Mouse (Mus musculus) limb, embryonic 14.5 days (tissue): ENCODE measurements around the gene Pla2g12b. TPM values are rescaled to one million over a fixed set of nuclear protein-coding genes. Genes with fewer than 3 reads are reported as not detected.
"Not testable (repeated sequence)": the region's sequence is repeated elsewhere in the genome, so short reads cannot be mapped to it uniquely, and the experiment has no call there.

Experiments
- ATAC-seq: fragments of 200-750 bp; cut with Nextera tagmentation; 2 replicates; pipeline ENCODE4 v1.8.0; 2017; ENCODE audit warnings: low read depth, moderate number of reproducible peaks, moderate TSS enrichment; ENCODE audit not compliant: low FRiP score
- DNase-seq: peaks from one replicate; pipeline ENCODE4 v3.0.0-alpha.2; 2015; ENCODE audit warnings: low spot score
- H3K27ac ChIP-seq: fragments of 300-500 bp; sonication (generic); replicated peaks from 2 replicates; pipeline ENCODE4 v1.5.1; 2014; ENCODE audit warnings: low read depth, mild to moderate bottlenecking, low read length, moderate library complexity, mixed read lengths
- H3K27me3 ChIP-seq: fragments of 300-500 bp; sonication (generic); 2 replicates; pipeline ENCODE4 v1.6.1; 2014; ENCODE audit warnings: low read length, mixed read lengths; ENCODE audit not compliant: control insufficient read depth, insufficient read depth
- H3K36me3 ChIP-seq: fragments of 300-500 bp; sonication (generic); 2 replicates; pipeline ENCODE4 v1.6.1; 2014; ENCODE audit warnings: mild to moderate bottlenecking, low read length, moderate library complexity, mixed read lengths; ENCODE audit not compliant: control insufficient read depth, insufficient read depth
- H3K4me1 ChIP-seq: fragments of 300-500 bp; sonication (generic); 2 replicates; pipeline ENCODE4 v1.6.1; 2014; ENCODE audit warnings: antibody characterized with exemption, low read length, mixed read lengths; ENCODE audit not compliant: control insufficient read depth, insufficient read depth
- H3K4me2 ChIP-seq: fragments of 300-500 bp; sonication (generic); replicated peaks from 2 replicates; pipeline ENCODE4 v1.6.1; 2014; ENCODE audit warnings: low read depth, mild to moderate bottlenecking, low read length, moderate library complexity; ENCODE audit not compliant: severe bottlenecking
- H3K4me3 ChIP-seq: fragments of 300-500 bp; sonication (generic); replicated peaks from 2 replicates; pipeline ENCODE4 v1.5.1; 2014; ENCODE audit warnings: low read length
- H3K9ac ChIP-seq: fragments of 300-500 bp; sonication (generic); 2 replicates; pipeline ENCODE4 v1.6.1; 2014; ENCODE audit warnings: mild to moderate bottlenecking, low read depth, low read length, moderate library complexity; ENCODE audit not compliant: severe bottlenecking
- H3K9me3 ChIP-seq: fragments of 300-500 bp; sonication (generic); 2 replicates; pipeline ENCODE4 v1.6.1; 2016; ENCODE audit warnings: low read length; ENCODE audit not compliant: control insufficient read depth
- POLR2A ChIP-seq: fragments of 200-500 bp; IDR thresholded peaks from 2 replicates; pipeline ENCODE4 v1.8.0; 2012; ENCODE audit warnings: inconsistent platforms, mild to moderate bottlenecking, moderate library complexity, borderline replicate concordance; ENCODE audit not compliant: insufficient read depth, insufficient read length; ENCODE audit errors: extremely low read depth
- WGBS: fragments of 180-500 bp; shearing (Covaris S2); extraction: QIAGEN DNeasy Blood & Tissue Kit; methylation state at CpG from one replicate; pipeline ENCODE4 v1.1.7; 2014; 5-methylcytosine and 5-hydroxymethylcytosine counted together
- polyA plus RNA-seq, 2 experiments: library from polyadenylated mRNA; depleted of rRNA in 1 of 2; stranded (reverse) in 1 of 2; unstranded in 1 of 2; fragments of >200 nt; fragmentation: Nextera tagmentation in 1 of 2; extraction: Ambion mirVana in 1 of 2; gene quantifications; 2 replicates each; pipeline versions ENCODE4 v1.2.1 to v1.2.3; 2012 to 2014

Pla2g12b gene
- polyA plus RNA-seq, 2 experiments = not detected

DNA sequence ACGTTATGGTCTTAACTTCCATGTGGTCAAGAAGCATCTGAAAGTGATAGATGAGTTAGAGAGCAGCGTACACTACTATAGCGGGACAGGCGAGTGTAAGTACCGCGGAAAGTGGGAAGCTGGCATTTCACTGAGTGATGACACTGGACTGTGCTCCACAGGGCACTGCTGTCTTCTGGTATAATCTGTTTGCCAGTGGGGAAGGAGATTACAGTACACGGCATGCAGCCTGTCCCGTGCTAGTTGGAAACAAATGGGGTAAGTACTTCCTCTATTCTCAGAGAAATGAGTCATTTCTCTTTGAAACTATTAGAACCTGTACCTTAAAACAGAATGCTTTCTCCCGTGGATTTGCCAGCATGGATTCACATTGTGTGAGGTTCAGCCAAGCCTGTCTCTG, 34.0 kb upstream of the Pla2g12b start:
- H3K27me3 ChIP-seq = no peaks in the 10 kb centered on the region
- H3K27ac ChIP-seq = no peak overlapping the region
- peaks cover 92% of the 10 kb centered on the region for H3K36me3 ChIP-seq
- no peaks in the 10 kb centered on the region for H3K9me3 ChIP-seq
- no peaks in the 10 kb centered on the region for H3K4me1 ChIP-seq
- DNase-seq (no peak), ATAC-seq (no peak)
- TF ChIP-seq POLR2A = no peak
- no peak overlapping the region for H3K4me2 ChIP-seq
- 91% methylated on average over 9 of the region's 9 CpGs for WGBS
- H3K4me3 ChIP-seq = no peak overlapping the region
- no peak overlapping the region for H3K9ac ChIP-seq

DNA sequence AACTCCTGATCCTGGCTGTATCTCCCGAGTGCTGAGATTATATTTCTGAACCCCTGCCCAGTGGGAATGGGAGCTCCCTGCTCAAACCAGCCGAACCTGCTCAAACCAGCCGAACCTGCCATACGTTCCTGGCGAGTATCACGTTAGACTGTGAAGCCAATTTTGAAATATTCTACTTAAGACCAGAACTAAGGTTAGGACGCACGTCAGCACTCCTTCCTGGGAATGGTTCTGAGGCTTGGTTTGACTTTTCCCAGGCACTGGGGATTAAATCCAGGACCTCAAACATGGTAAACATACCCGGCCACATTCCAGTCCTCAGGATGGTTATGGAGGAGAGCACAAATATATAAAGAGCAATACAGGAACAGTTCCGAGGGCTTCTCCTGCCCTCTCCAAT, 25.6 kb upstream of the Pla2g12b start:
- Histone ChIP-seq H3K4me3 (no peak overlapping the region), H3K27ac (no peak overlapping the region), H3K4me1 (no peaks in the 10 kb centered on the region), H3K36me3 (peaks cover 19% of the 10 kb centered on the region), H3K9me3 (no peaks in the 10 kb centered on the region), H3K4me2 (no peak overlapping the region), H3K27me3 (no peaks in the 10 kb centered on the region), H3K9ac (no peak overlapping the region)
- TF ChIP-seq POLR2A = no peak
- DNase-seq (no peak), ATAC-seq (no peak)
- WGBS = 78% methylated on average over 10 of the region's 10 CpGs

DNA sequence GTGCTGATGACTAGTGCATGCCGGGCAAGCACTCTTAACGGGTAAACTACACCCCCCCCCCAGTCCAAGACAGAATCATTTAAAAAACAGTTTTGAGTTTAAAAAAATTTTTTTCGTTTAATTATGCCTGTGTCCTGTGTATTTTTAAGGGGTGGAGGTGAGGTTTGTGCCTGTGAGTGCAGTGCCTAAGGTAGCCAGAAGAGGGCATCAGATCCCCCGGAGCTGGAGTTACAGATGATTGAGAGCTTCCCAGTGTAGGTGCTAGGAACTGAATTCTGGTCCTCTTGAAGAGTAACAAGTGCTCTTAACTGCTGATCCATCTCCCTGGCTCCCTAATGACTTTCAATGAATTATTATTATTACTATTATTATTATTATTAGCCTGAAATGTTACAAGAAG, 24.7 kb upstream of the Pla2g12b start:
- no peaks in the 10 kb centered on the region for H3K27me3 ChIP-seq
- peaks cover 11% of the 10 kb centered on the region; the same call in 1 of the 2 replicates for H3K36me3 ChIP-seq
- H3K9me3 ChIP-seq = no peaks in the 10 kb centered on the region
- H3K4me1 ChIP-seq = no peaks in the 10 kb centered on the region
- WGBS = 88% methylated on average over 4 of the region's 4 CpGs
- H3K4me2 ChIP-seq = no peak overlapping the region
- no peak for ATAC-seq
- DNase-seq = no peak
- no peak overlapping the region for H3K27ac ChIP-seq
- no peak for TF ChIP-seq POLR2A
- no peak overlapping the region for H3K4me3 ChIP-seq
- H3K9ac ChIP-seq = no peak overlapping the region

DNA sequence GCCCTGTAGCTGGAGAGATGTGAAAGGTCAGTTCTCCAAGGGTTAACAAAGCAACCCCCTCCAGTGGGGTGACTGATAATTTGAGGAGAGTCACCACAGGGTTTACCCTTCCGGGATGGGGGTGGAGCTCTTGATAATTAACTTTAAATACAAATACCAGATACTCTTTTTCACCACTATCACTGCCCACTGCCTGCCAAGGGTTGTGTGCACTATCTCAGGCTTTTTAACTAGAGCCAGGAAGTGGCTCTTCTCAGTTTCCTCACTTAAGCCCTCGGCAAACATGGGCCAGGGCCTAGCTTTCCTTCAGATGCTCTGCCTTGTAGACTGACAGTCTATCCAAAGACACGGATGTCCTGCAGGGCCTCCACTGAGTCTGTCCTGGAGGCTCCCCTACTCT, 23.5 kb upstream of the Pla2g12b start:
- Histone ChIP-seq H3K4me2 (no peak overlapping the region), H3K4me1 (no peaks in the 10 kb centered on the region), H3K9ac (no peak overlapping the region), H3K27me3 (no peaks in the 10 kb centered on the region), H3K27ac (no peak overlapping the region), H3K9me3 (no peaks in the 10 kb centered on the region), H3K36me3 (no peaks in the 10 kb centered on the region), H3K4me3 (no peak overlapping the region)
- ATAC-seq (no peak), DNase-seq (no peak)
- WGBS = 42% methylated on average over 3 of the region's 3 CpGs
- no peak for TF ChIP-seq POLR2A

DNA sequence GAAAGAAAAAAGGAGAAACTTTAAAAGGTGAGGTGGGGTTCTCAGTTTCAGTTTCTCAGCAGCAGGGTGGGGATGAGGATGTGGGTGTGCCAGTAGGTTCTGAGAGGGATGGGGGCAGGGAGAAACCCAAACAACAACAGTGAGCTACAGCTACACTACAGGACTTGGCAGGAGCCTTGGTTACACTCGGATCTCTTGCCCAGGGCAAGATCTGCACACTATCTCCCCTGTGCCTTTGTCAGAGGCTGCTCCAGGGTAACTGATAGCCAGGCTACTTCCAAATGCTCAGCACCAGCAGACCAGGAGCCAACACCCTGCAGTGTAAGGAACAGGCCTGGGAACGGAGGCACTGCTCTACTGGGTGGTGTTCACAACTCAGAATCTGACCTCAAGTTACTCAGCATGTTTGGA, 23.0 kb upstream of the Pla2g12b start:
- WGBS = 73% methylated on average over 2 of the region's 2 CpGs
- no peak overlapping the region for H3K27ac ChIP-seq
- H3K27me3 ChIP-seq = no peaks in the 10 kb centered on the region
- no peak overlapping the region for H3K9ac ChIP-seq
- DNase-seq = no peak
- H3K4me3 ChIP-seq = no peak overlapping the region
- H3K4me2 ChIP-seq = no peak overlapping the region
- no peak; the same call in 1 of the 2 replicates for ATAC-seq
- H3K4me1 ChIP-seq = no peaks in the 10 kb centered on the region
- no peaks in the 10 kb centered on the region for H3K9me3 ChIP-seq
- no peaks in the 10 kb centered on the region for H3K36me3 ChIP-seq
- TF ChIP-seq POLR2A = no peak

DNA sequence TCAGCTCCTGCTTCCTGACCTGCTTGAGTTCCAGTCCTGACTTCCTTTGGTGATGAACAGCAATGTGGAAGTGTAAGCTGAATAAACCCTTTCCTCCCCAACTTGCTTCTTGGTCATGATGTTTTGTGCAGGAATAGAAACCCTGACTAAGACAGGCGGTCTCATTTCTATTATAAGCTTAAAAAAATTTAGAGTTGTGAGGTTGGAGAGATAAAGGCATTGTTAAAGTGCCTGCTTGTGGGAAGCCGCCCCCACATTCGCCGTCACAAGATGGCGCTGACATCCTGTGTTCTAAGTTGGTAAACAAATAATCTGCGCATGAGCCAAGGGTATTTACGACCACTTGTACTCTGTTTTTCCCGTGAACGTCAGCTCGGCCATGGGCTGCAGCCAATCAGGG, 21.9 kb upstream of the Pla2g12b start:
- H3K36me3 ChIP-seq, DNase-seq, H3K27me3 ChIP-seq, H3K4me2 ChIP-seq, H3K27ac ChIP-seq, ATAC-seq, H3K4me1 ChIP-seq, H3K9ac ChIP-seq, H3K4me3 ChIP-seq, H3K9me3 ChIP-seq: not testable (repeated sequence)
- WGBS = 80% methylated on average over 6 of the region's 10 CpGs
